Mouse (Mus musculus) left cerebral cortex, postnatal 36 days (tissue): Measurements from ENCODE around the gene Rrp12. TPM values are rescaled to one million over a fixed set of nuclear protein-coding genes. Genes with fewer than 3 reads are reported as not detected.
A peak's percentile ranks its signal among the peaks of the same experiment; 100 is the strongest.
"Not testable (repeated sequence)": the region's sequence is repeated elsewhere in the genome, so short reads cannot be mapped to it uniquely, and the experiment has no call there.

Experiments
- DNase-seq, 2 experiments: peaks; one replicate each; pipeline ENCODE4 v3.0.0; 2021 to 2022; ENCODE audit warnings: low spot score in 2 of 2, mixed read lengths in 1 of 2
- intact Hi-C: fragments of 180-260 bp; cut with DNase I; formaldehyde crosslinking; loops from one replicate; pipeline ENCODE4 v1.15.1; 2025
- total RNA-seq, 2 experiments: library from RNA; stranded (reverse); gene quantifications; 2 replicates each; pipeline ENCODE4 v1.2.3; 2021

Gene Rrp12
- 10 to 100 TPM; 32.2 to 34.1 TPM for total RNA-seq

DNA sequence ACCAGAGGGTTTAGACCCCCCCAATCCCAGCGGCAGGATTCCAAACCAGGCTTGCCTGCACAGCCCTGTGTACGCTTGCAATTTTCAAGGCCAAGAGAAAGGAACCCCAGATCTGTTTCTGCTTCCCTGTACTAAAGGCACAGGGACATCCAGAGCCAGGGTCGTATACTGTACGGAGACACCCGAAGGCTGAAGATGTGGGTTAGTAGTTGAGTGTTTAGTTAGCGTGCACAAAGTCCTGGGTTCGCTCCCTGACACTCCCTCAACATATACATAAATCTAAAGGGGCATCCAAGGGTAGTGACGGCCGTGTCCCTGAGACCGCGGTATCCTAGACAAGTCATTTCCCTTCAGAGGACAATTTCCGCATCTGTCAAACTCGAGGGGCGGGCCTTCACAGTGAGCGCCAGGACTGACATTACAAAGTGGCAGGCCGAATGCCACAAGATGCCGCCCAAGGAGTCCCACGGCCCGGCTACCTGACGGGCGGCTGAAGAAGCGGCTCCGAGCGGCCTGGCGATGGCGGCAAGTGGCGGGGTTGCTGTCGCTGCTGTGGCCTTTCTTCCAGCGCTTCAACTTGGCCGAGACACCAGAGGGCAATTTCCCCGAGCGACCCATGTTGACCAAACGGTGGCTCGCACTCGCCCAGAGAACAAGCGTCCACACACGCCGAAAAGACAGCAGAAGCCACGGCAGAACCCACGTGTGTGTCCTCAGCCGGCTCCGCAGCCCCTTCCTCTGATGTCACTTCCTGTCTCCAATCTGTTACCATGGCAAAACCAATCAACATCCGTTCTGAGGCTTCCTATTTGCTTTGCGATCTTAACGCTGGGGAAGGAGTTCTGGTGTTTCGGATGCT is at the start of gene Rrp12:
Gene Rrp12 (minus strand): TSS at position 714 of the 859 bp plus-strand sequence.
- intact Hi-C loops = no loop called here
- DNase-seq = peak; percentile 81 to 84

DNA sequence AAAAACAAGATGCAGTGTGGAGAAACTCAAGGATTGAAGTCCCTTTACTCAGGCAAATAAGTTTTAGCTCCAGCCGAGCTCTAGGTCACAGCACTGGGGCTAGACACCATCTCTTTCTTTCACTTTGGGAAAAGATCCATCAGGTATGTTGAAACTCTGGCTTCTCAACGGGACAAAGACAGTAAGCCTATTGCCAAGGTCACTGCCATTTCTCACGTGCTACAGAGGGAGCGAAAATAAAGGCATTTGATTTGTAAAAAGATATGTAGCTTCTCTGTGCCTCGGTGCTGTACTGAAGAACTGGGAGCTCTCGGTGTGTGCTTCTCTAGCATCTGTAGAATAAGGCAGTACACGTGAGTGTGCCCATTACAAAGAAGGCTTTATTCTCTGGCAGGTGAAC is 47.9 kb upstream of the Rrp12 start:
- intact Hi-C loops = no loop called here

DNA sequence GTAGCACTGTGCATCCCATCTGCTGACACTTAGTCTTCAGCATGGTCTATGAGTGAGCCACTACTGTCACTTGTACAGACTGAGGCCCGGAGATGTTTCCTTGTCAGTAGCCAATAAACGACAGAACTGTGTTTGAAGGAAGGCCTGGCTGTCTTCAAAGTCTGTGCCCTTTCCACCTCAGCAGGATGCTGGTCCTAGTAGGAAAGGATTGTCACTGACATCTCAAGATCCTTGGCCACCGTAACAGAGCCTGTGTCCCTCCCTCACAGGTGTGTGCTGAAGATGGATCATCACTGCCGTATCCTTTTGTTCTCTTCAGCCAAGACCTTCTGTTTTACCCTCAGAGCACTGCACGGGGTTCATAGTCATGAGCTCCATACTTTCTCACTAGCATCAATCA is 42.6 kb upstream of the Rrp12 start:
- DNase-seq = no peak
- intact Hi-C loops = no loop called here

More for the DNA sequence above, 47.9 kb upstream of the Rrp12 start:
- DNase-seq = no peak

DNA sequence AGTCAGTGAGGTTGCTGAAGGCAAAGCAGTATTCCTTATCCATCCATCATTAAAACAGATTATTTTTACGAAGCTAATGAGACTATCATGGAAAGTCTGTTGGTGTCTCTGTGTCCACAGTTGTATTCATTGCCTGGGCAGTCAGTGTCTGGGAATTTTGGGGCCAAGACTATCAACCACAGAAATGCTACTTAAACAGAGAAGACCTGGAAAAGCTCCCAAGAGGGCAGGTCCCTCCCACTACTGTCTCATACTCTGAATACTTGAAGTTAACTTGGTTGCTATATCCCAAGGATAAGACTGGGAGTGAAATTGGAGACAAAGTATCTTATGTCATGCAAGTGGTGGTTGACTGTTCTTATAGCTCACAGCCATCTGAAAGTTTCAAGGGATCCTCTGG is 39.9 kb upstream of the Rrp12 start:
- DNase-seq = no peak
- intact Hi-C loops = loop anchor here (2.0 kb wide), 1 partner anchor 45 kb away; the partner anchor contains the start of genes Mms19 and Ubtd1

DNA sequence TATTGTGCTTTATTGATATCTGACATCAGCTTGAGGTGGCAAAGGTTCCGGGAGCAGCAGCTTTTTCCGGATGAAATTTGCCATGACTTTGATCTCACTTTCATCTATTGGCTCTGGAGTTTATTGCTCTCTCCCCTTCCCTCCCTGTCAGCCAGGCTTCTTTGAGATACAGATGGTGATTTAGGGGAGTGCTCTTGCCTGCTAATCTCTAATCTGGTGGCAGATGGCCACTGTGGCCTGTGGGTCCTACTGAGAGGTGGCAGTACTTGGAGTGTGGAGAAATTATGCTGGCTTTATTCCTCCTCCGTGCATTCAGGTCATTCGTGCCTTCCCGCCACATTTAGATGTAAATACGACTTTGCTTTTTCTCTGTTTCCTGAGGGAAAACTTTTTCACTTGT is 38.2 kb upstream of the Rrp12 start:
- intact Hi-C loops = loop anchor here (2.0 kb wide), 1 partner anchor 47 kb away; the partner anchor contains the start of genes Mms19 and Ubtd1
- DNase-seq = no peak

DNA sequence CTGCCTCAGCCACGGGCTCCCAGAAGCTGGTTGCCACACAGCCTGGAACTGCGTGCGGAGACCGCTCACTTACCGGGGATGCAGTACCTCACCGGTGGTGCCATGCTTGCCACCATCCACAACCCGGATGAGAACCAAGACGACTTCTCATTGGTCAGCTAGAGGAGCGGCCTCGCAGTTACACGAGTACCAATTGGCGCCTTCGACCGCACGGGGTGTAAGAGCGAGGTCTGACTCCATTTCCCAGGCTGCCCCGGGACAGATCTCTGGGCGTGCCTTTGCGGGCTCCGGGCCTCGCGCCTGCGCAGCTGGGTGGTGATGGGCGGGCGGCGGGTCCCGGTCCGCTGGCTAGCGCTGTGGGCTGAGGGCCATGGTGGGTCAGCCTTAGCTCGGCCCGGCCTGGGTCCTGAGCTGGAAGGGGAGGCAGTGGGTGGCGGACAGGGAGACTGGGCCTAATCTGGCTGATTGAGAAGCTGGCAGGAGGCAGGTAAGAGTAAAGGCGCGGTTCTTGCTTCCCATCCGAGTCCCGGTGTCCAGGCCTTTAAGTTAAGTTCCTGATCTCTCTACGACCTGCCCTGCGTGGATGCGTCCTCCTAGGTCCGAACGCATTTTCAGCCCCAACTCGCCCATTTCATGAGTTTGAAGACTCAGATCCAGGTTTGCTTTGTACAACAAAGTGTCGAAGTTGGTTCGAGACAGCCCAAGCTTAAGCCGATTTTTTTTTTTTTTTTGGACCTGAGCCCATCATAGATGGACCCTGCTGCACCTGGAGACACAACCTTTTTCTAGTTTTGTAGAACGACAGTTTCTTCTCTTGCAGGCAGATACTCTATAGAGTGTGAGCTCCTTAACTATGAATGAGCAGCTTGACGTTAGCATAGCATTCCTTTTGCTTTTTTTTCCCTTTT is 37.5 kb upstream of the Rrp12 start, which contains the start of the genes Exosc1 and Zdhhc16:
Gene Exosc1 (minus strand): TSS at position 245 of the 908 bp plus-strand sequence.
Gene Zdhhc16 (plus strand): TSS at position 302 of the 908 bp plus-strand sequence.
- peak; percentile 99 for DNase-seq
- intact Hi-C loops = loop anchor here (2.0 kb wide), 1 partner anchor 47 kb away; the partner anchor contains the start of genes Mms19 and Ubtd1

DNA sequence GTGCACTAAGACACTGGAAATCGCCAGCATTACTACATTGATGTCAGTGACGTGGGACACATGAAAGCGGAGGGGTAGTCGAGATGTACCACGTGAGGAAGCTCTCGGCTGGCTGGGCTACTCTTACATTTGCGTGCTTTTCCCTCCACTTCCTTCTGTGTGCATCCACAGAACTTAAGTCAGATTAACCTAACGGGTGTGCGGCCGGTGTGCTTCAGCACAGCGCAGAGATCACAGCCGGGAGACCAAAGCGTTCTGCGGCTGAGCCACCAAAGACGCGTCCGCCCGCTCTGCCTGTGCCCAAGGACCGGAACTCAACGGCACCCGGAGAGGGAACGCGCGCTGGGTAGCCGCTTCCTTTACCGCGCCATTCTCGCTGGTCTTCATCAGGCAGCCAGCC is 36.7 kb upstream of the Rrp12 start:
- DNase-seq = peak in 1 of 2 experiments; percentile 28
- intact Hi-C loops = no loop called here

DNA sequence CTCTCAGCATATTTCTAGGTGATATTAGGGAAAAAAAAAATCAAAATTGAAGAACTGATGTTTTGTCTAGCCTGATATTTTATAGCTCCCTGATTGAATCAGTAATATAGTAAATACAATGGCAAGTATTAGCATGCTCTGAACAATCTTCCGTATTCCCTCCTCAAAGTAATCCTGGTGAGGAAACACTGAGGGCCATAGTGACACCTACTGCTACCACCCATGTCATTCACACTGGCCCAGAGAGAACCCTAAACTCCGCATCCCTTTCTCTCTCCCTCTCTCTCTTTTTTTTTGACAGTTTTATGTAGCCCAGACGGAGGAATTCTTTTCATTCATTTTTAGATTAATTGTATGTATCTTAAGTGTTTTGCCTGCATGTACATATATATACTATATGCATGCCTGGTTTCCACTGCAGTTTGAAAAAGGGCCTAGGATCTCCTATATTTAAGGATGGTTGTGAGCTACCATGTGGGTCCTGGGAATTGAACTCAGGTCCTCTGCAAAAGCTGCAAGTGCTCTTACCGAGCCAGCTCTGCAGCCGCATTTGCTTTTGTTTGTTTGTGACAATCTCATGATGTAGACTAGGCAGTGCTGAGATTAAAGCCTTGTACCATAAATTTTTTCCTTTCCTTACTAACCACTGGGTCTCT is 24.6 kb upstream of the Rrp12 start:
- intact Hi-C loops = no loop called here
- no peak for DNase-seq

DNA sequence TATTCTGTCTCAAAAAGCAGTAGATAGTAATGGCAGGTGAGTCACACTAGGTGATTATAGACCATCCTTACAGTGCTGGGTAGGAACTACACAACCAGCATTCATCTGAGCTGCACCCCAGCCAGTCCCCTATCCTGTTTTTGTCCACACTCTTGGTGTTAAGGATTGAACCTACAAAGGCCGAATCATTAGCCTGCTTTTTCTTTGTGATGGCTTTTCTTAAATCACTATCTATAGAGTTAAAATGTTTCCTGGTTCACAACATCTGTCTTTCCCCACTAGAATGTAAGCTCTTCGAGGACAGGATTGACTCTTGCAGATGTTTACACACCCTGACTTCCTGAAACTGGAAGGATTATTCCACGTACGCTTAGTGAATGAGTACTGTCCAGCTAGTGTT is 23.5 kb upstream of the Rrp12 start:
- intact Hi-C loops = no loop called here
- no peak for DNase-seq

DNA sequence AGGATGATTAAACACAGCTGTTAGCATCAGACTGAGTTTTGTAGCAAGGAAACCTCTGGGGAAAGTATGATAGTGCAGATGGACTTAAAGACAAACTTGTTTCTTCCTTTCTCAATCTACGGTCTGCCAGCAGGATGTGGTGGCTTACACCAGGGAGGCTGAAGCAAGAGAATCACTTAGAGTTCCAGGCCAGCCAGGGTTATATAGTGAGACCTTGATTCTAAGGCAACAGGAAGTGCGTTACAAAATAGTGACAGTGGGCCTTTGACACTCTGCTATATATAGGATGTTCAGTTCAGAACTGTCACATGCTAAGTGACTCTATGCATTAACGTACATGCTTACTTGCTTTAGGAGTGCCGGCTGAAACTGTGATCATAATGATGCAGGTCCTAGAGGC is 20.9 kb upstream of the Rrp12 start:
- no peak for DNase-seq
- intact Hi-C loops = no loop called here

DNA sequence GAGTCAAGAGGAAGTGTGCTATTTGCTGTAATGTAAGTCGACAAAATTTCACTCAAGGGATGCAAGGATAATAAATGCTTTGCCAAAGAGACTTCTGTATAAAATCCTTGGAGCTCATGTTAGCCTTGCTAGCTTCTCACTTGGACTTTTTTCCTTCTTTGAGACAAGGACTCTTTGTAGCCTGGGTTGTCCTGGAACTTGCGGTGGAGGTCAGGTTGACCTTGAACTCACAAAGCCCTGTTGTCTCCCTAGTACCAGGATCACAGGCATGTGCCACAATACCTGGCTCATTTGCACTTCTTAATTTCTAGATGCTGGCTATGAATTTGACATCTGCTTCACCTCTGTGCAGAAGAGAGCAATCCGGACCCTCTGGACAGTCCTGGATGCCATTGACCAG is 19.3 kb upstream of the Rrp12 start:
- intact Hi-C loops = no loop called here
- DNase-seq = no peak

DNA sequence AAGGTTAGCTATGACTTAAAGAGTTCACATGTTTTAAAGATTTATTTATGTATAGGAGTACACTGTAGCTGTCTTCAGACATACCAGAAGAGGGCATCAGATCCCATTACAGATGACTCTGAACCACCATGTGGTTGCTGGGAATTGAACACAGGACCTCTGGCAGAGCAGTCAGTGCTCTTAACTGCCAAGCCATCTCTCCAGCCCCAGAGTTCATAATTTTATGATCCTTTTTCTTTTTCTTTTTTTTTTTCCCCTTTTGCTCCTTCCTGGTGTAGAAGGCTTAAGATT is 18.6 kb upstream of the Rrp12 start:
- intact Hi-C loops, DNase-seq: not testable (repeated sequence)

DNA sequence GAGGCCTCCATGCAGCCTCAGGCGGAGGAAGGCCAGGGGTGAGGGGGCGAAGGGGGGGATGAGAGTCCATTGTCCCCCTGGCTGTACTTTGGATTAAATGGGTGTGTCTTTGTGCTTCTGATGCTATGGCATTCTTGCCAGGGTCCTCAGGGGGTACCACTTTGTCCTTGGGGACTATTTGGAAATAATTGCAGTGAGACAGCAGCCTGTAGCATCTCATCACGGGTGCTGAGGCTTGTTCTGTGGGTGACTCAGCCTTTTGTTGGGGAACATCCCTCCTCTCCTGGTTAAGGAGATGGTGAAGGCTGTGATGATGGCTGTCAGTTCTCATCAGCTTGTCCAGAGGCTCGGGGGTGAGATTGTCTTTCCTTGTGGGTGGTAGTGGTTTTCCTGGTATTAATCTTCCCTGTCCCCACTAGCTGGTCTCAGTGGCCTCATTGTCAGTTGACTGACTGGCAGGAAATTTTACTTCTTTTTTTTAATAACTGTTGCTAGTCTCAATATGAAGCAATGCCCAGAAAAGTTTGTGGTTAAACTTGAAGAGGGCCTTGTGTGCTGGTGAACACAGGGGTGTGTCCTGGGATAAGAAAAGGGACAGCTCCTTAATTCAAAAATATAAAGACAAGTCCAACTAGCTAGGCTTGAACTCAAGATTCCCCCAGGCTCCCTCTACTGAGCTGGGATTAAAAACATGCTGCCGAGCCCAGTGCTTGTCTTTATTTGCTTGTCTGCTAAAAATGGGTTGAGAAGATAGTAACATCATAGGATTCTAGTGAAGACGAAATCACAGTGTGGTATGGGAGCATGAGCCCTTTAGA is 18.0 kb upstream of the Rrp12 start:
- DNase-seq = no peak
- intact Hi-C loops = no loop called here

DNA sequence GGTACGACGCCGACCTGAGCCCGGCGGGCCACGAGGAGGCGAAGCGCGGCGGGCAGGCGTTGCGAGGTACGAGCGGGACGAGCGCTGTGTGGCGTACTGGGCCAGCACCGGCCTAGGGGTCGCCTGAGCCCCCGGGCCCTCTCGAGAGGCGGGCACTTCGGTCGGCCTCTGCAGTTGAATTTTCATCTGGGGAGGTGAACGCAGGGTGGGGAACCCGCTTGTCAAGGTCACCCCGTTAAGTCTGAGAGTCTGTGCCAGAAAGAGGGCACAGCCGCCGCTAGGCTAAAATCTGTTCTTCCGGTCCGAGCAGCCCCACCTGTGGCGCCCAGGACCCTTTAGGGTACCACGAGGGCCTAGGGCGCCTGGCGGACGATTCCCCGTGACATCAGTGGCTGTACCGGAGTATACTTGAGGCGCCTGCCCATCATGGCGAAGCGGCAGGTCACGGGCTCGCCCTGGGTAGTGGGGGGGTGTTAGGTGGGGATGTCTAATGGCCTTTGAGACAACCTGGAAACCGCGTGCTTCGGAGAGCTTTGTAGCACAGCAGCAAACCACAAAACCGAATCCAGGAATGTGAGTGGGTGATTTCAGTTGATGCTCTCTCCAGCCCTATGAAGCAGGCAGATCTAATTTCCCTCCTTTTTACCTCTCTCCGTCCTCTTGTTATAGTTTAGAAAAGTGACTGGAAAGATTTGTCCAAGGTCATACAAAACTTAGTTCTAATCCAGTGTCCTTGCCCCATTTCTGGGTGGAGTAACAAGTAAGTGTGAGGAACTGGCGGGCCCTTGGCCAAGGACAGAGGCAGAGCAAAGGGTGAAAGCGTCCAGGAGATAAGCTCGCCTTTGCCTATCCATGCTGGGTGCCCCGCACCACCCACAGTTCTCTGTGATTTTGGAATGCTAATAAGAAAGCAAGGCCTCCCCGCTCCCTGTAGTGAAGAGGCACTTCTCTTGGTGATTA is 16.4 kb upstream of the Rrp12 start:
- no peak for DNase-seq
- intact Hi-C loops = no loop called here

DNA sequence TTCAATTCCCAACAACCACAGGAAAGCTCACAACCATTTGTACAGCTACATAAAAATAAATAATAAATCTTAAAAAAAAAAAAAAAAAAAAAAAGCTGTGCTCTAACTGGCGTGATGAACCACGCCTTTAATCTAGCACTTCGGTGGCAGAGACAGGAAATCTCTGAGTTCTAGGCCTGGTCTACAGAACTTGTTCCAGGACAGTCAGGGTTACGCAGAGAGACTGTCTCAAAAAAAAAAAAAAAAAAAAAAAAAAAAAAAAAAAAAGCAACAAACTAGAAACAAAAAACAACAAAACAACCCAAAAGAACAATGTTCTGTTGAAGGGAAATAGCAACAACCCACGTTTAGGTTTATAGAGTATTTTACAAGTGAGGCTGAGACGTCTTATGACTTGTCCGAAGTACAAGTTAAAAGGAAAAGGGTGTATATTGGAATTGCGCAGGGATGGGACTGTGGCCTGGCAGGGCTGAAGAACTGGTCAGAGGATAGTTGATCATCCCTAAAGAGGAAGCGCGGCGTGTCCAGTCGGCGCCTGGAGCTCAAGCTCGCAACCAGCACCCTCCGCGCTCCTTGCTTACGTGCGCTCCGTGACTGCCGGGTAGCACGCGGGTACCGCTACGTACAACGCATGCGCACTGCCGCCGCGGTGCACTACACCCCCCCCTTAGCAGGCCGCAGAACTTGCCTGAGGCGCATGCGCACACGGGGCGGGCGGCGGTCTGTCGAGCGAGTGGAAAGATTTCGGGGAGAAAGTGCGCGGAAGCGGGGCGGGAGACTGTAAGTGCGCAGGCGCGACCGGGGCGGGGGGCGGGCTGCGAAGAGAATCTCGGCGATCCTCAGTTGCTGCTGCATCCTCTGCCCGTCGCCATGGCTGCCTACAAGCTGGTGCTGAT is 15.5 kb upstream of the Rrp12 start, which contains the start of gene Pgam1:
Gene Pgam1 (plus strand): TSS at position 746 of the 896 bp plus-strand sequence.
- peak; percentile 95 to 97 for DNase-seq
- intact Hi-C loops = no loop called here

DNA sequence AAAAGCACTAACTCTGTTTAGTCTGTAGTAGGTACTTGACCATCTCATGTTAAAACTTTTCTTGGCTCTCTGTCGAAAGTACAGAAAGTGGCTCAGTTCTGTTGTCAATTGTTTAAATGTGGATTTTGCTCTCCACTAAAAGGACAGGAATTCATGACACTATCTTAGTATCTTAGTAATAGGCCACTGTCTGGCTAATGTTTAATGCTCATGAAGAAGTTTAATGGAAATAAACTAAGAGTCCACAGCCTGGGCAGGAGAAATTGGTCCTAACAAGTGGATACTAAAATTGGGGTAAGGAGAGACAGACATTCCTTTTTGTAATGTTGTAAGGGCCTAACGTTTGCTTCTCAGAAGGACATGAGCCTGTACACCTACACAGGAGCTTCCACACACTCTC is 14.4 kb upstream of the Rrp12 start:
- DNase-seq = no peak

DNA sequence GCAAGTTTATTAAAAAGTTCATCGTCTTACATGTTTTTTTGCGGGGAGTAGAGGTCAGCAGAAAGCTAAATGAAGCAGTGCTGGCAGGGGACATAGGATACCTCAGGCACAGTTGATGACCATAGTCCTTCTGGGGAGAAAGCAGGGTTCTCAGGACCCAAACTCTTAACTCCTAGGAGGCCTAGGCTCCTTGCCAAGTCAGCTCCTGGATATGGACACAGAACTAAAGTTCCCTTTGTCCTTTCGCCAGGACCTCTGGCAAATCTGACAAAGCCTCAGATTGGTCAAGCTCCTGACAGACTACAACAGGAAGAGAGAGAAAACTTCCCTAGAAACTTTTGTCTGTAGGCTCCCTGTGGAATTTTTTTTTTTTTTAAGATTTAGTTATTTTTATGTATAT is 12.8 kb upstream of the Rrp12 start:
- DNase-seq = no peak
- intact Hi-C loops = no loop called here

More for the DNA sequence above, 14.4 kb upstream of the Rrp12 start:
- intact Hi-C loops = no loop called here
